ENCODE assay signal across 8 mouse cellular contexts in genomic region chr5:32784726-32785125, GRCm38 (mm10). TPM values are rescaled to one million over a fixed set of nuclear protein-coding genes. Genes with fewer than 3 reads are reported as not detected.
DNase-seq lines count a peak whose midpoint lies in the region; ATAC-seq and TF ChIP-seq lines count a peak whose summit lies in the region.

No protein-coding gene starts in this region.

- DNase-seq in cerebellum, adult 9-11 months, result peak; percentile 23
- DNase-seq in cerebellum, postnatal 25 days, result no peak
- no peak for DNase-seq in testis, postnatal 14 days (ENCODE audit: low spot score)
- DNase-seq in liver, embryonic 11.5 days (ENCODE audit: low spot score), result no peak
- no peak for DNase-seq in cerebellum, adult 9-10 months
- no peak for DNase-seq in right cerebral cortex, postnatal 10 days (ENCODE audit: low spot score in 2 of 2)

- H3K27me3 ChIP-seq in testis, adult 2 months (ENCODE audit: control insufficient read depth, insufficient read depth, low read length), result no peaks in the 10 kb centered on the region
- H3K27me3 ChIP-seq in liver, embryonic 11.5 days (replicated peaks; ENCODE audit: control insufficient read depth, insufficient read depth, low read length), result no peaks in the 10 kb centered on the region

- no peak for ATAC-seq in liver, embryonic 11.5 days (replicated peaks; ENCODE audit: low FRiP score)
- ATAC-seq in megakaryocyte-erythroid progenitor cell, adult 5-6 weeks (replicated peaks; ENCODE audit: low FRiP score, low TSS enrichment, poor library complexity, severe bottlenecking), result no peak

- H3K36me3 ChIP-seq in testis, adult 2 months (ENCODE audit: control insufficient read depth, insufficient read depth, low read length), result no peaks in the 10 kb centered on the region
- H3K36me3 ChIP-seq in liver, embryonic 11.5 days (ENCODE audit: control insufficient read depth, insufficient read depth, low read length), result peaks cover 9% of the 10 kb centered on the region; the same call in 1 of the 2 replicates

- no peak for TF ChIP-seq CTCF in testis, adult 2 months (IDR thresholded peaks at IDR 0.05; ENCODE audit: control insufficient read depth, insufficient read depth, insufficient replicate concordance, low read depth, low read length)

- peak overlapping the region; percentile 83 for H3K9ac ChIP-seq in liver, embryonic 11.5 days (ENCODE audit: low read depth, low read length)

- peak overlapping the region; percentile 62 for H3K27ac ChIP-seq in testis, adult 2 months (ENCODE audit: control insufficient read depth, insufficient read depth, low read depth, low read length)
- H3K27ac ChIP-seq in liver, embryonic 11.5 days (ENCODE audit: low read depth, low read length), result no peak overlapping the region

- H3K4me1 ChIP-seq in testis, adult 2 months (ENCODE audit: control insufficient read depth, insufficient read depth, low read length), result peaks cover 2% of the 10 kb centered on the region; the same call in 1 of the 2 replicates
- H3K4me1 ChIP-seq in liver, embryonic 11.5 days (replicated peaks; ENCODE audit: control insufficient read depth, insufficient read depth, low read length), result peaks cover 5% of the 10 kb centered on the region

- no peak for TF ChIP-seq POLR2A in testis, adult 2 months (IDR thresholded peaks at IDR 0.05; ENCODE audit: control insufficient read depth, low read depth, low read length)

- peak overlapping the region; percentile 92 for H3K4me3 ChIP-seq in testis, adult 2 months (ENCODE audit: control insufficient read depth, low read depth, low read length)
- peak overlapping the region; percentile 86 for H3K4me3 ChIP-seq in liver, embryonic 11.5 days (ENCODE audit: low read depth, low read length)

- H3K9me3 ChIP-seq in liver, embryonic 11.5 days (ENCODE audit: control insufficient read depth, low read length), result no peaks in the 10 kb centered on the region

- 19% methylated on average over 5 of the region's 5 CpGs for WGBS in liver, embryonic 11.5 days

- peak overlapping the region; percentile 84 for H3K4me2 ChIP-seq in liver, embryonic 11.5 days

RNA-seq across cellular contexts. Expression of gene Pisd, which starts 0.7 kb away (rescaled TPM):
- polyA plus RNA-seq in testis, adult 2 months (2012; rRNA removed), result 26.4 and 28.7 TPM in 2 replicates
- 61.0 and 63.8 TPM in 2 replicates for polyA plus RNA-seq in liver, embryonic 11.5 days (2014; fragmentation: Nextera tagmentation; extraction: Ambion mirVana)
- 22.8 and 23.1 TPM in 2 replicates for total RNA-seq in megakaryocyte-erythroid progenitor cell, adult 5-6 weeks (2014; fragmentation: Nextera tagmentation)
- total RNA-seq in megakaryocyte-erythroid progenitor cell, adult 5-6 weeks (2017), result 10.9 and 17.8 TPM in 2 replicates

RNA-seq across cellular contexts. Expression of gene Gm20671, which starts 42.2 kb away (rescaled TPM):
- polyA plus RNA-seq in testis, adult 2 months (2012; rRNA removed), result 1.0 and 2.2 TPM in 2 replicates
- polyA plus RNA-seq in liver, embryonic 11.5 days (2014; fragmentation: Nextera tagmentation; extraction: Ambion mirVana), result not detected in 2 replicates
- total RNA-seq in megakaryocyte-erythroid progenitor cell, adult 5-6 weeks (2014; fragmentation: Nextera tagmentation), result 4.3 TPM in 1 of 2 replicates, not detected in the other
- 4.5 TPM in 1 of 2 replicates, not detected in the other for total RNA-seq in megakaryocyte-erythroid progenitor cell, adult 5-6 weeks (2017)
